Mouse (Mus musculus) spleen, postnatal 10 days (tissue): ENCODE results near the gene Mus81.
"Not testable (repeated sequence)": the region's sequence is repeated elsewhere in the genome, so short reads cannot be mapped to it uniquely, and the experiment has no call there.

ENCODE experiments used
- DNase-seq, 2 experiments: peaks; one replicate each; pipeline ENCODE4 v3.0.0; 2021 to 2022; ENCODE audit warnings: low spot score in 2 of 2

The Mus81 gene

DNA sequence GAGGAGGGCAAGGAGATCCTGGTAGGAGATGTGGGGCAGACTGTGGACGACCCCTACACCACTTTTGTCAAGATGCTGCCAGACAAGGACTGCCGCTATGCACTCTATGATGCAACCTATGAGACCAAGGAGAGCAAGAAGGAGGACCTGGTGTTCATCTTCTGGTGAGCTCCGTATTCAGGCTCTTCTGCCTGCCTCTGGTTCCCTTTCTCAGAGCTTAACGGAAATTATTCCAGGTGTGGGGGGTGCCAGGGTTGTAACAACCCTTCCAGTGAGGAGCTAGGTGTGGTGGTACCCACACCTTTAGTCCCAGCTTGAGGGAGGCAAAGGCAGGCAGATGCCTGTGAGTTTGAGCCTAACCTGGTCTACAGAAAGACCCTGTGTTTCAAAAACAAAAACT is 4.4 kb upstream of the Mus81 start:
- no peak for DNase-seq

- peak; percentile 87 to 89 for DNase-seq
These were observed 2.9 kb upstream of the Mus81 start for GRCm38 (mm10) chr19:5490898-5491708.

- peak; percentile 85 to 96 for DNase-seq
These were observed 2.2 kb upstream of the Mus81 start, which contains the start of gene Cfl1 for GRCm38 (mm10) chr19:5490313-5490897. Cfl1 (plus strand) TSS chr19:5490455.

GRCm38 (mm10) chr19:5489721-5490120 is 1.5 kb upstream of the Mus81 start:
- not testable (repeated sequence) for DNase-seq

DNA sequence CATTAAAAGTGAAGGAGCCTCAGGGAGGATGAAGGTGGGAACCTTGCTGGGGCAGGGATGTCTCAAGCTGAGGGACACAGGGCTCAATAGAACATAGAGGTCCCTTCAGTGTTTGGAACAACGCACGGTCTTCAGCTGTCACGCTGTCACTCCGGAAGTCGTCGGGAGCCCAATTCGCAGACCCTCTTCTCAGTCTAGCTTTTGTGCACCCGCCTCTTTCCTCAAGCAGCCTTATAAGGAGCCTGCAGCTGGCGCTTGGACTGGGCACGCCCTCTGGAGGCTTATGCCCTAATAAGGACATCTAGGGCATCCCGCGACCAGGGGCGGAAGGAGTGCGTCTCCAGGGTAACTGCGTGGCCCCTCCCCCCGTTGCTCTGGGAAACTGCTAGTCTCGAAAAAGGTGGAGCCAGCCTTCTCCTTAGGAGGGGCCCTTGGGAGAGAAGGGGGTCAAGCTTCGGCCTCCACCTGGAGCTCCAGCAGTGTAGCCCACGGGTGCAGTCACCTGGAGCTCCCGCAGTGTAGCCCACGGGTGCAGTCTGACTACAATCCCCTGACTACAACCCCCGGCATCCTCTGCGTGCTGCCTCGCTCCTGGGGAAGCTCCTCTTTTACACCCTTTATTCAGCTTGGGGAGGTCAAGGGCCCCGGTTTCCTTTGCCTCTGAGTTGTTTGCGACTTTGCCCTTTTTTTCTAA is 823 bp upstream of the Mus81 start:
- DNase-seq: peak; percentile 97 to 98

DNA sequence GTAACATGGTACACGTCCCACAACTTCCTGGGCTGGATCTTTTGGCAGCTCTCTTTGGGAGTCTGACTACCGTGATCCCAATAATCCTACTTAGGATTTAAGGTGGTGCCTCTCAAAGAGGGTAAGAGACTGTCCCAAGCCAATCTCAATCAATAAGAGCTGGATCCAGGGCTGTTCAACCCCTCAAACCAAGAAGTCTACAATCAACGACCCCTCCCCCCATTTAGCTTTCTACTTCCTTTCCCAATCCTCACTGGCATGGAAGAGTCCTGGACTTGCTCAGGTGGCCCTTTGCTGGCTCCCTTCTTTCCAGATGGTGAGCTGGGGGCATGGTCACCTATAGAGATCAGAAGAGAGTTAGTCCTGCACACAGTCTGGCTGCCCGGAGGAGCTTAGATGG is 1.4 kb downstream of the Mus81 start:
- no peak for DNase-seq

GRCm38 (mm10) chr19:5486286-5486685 is 1.9 kb downstream of the Mus81 start:
- DNase-seq: no peak

DNA sequence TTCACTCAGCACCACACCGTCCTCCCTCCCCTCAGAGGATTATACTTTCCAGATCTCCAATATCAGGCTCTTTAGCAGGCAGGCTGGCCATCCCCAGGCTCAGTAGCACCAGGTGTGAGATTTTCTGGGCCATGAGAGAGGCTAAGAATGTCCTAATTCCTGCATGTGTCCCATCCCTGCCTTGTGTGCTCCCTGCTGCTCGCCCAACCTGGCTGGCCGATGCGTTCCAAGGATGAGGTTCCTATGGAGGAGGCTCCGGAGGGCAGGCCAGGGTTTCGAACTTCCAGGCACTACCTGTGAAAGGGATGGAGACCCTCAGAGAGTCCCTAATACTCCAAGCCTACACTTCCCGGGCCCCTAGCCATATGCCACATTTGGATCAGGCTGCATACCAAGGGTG is 2.4 kb downstream of the Mus81 start:
- DNase-seq: no peak

- no peak for DNase-seq
These were observed 2.8 kb downstream of the Mus81 start for GRCm38 (mm10) chr19:5485371-5485770.

DNA sequence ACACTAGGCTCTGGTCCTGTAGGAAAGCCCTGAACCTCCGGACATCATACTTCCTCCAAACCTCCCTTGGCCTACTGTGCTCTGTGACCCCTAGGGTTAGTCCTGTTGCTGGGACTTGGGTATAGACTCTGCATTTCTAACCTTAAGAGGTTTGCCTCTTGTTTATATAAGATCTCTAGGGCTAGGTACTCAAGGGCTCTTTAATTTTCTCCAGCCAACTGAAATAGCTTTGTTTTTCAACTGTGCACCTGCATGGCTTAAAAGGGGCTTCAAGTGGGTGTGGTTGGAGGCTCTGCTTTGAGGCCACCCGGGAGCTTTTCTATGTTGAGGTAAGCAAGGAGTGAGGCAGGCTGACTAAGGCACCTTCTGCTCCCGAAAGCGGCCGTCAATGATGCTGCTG is 3.7 kb downstream of the Mus81 start:
- no peak for DNase-seq

GRCm38 (mm10) chr19:5483386-5484359 is 4.5 kb downstream of the Mus81 start:
- no peak for DNase-seq

GRCm38 (mm10) chr19:5481398-5481797 is 6.8 kb downstream of the Mus81 start:
- no peak for DNase-seq

GRCm38 (mm10) chr19:5480016-5480415 is 8.2 kb downstream of the Mus81 start:
- no peak for DNase-seq

GRCm38 (mm10) chr19:5477668-5478300 is 10.4 kb downstream of the Mus81 start:
- DNase-seq: no peak

DNA sequence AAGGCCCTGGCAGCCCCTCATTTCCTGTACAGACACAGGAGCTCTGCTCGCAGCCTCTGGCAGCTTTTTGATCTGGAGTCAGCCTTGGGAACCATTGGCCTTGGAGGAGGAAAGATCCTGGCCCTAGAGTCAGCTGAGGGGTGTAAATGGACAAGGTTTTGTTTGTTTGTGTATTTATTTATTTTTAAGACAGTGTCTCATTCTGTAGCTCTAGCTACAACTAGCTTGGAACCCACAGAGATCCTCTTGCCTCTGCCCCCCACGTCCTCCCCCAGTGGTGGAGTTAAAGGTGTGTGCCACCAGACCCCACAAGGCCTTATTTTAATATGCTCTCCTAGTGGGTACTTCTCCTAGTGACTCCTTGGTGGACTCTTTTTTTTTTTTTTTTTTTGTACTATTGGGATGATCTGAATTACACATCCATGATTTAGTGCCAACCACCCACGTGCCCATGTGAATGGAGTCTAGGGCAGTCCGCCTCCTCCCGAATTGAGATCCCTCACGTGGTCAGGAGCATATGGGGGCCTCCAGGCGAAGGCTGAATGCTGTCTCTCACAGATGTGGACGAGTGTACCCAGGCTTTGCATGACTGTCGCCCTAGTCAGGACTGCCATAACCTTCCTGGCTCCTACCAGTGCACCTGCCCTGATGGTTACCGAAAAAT is 11.1 kb downstream of the Mus81 start:
- no peak for DNase-seq

DNA sequence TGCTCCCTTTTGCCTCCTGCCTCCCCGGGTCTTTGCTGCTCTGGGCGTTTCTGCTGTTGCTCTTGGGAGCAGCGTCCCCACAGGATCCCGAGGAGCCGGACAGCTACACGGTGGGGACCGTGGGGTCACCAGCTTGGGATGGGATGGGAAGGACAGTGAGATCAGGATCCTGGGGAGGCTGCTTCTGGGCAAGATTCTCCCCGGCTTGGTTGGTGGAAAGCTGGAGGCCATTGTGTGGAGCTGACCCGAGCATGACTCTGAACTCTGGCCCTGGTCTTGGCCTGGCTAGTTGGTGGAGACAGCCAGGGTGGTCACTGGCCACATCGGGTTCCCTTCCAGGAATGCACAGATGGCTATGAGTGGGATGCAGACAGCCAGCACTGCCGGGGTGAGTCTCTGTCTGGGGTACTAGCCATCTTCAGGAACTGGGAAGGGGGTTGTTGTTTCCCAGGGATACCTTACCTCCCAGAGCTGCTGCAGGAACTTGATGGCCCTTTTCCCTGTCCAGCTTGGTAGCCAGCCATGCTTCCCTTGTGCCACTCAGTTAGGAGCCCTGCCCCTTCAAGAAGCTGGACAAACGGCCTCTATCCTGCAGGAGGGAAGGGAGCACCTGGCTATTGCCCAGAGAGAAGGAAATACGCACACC is 13.0 kb downstream of the Mus81 start:
- no peak for DNase-seq

- DNase-seq: no peak
These were observed 13.7 kb downstream of the Mus81 start for GRCm38 (mm10) chr19:5474281-5475068.

DNA sequence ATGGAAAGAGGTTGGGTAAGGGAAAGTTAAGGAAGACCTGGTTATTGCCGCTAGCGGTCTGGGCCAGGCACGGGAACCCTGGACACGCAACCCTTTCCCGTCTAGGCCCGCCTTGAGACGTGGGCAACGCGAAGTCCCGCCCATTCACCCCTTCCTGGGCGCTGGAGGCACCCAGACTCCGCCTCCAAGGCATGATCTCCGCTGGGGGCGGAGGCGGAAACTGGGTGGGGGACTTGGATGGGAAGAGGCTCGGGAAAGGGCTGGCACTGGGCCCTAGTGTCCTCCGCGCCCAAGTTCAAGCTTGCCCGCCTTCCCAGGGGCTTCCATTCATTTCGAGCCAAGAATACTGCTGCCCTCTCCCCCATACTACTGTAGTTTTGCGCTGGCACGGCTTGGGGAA is 14.5 kb downstream of the Mus81 start, which contains the start of gene Efemp2:
TSS of gene Efemp2 (plus strand) at position 235 of the 400 bp plus-strand sequence.
- DNase-seq: peak in 1 of 2 experiments; percentile 47

- DNase-seq: no peak
These were observed 15.3 kb downstream of the Mus81 start for GRCm38 (mm10) chr19:5472857-5473256.
